Mouse (Mus musculus) limb, embryonic 12.5 days (tissue): ENCODE data around the gene Dcaf5. TPM values are rescaled to one million over a fixed set of nuclear protein-coding genes. Genes with fewer than 3 reads are reported as not detected.
"Not testable (repeated sequence)": the region's sequence is repeated elsewhere in the genome, so short reads cannot be mapped to it uniquely, and the experiment has no call there.

Source experiments
- ATAC-seq: fragments of 200-750 bp; cut with Nextera tagmentation; 2 replicates; pipeline ENCODE4 v1.8.0; 2017; ENCODE audit warnings: low read depth, moderate TSS enrichment; ENCODE audit not compliant: insufficient number of reproducible peaks, insufficient read depth, low FRiP score, low TSS enrichment
- H3K27ac ChIP-seq: fragments of 300-500 bp; sonication (generic); 2 replicates; pipeline ENCODE4 v1.5.1; 2016; ENCODE audit warnings: mild to moderate bottlenecking, moderate library complexity
- H3K27me3 ChIP-seq: fragments of 300-500 bp; sonication (generic); 2 replicates; pipeline ENCODE4 v1.6.1; 2016; ENCODE audit warnings: mild to moderate bottlenecking, moderate library complexity
- H3K36me3 ChIP-seq: fragments of 300-500 bp; sonication (generic); 2 replicates; pipeline ENCODE4 v1.6.1; 2016; ENCODE audit warnings: mild to moderate bottlenecking, moderate library complexity
- H3K4me1 ChIP-seq: fragments of 300-500 bp; sonication (generic); replicated peaks from 2 replicates; pipeline ENCODE4 v1.6.1; 2016
- H3K4me2 ChIP-seq: fragments of 300-500 bp; sonication (generic); 2 replicates; pipeline ENCODE4 v1.6.1; 2016; ENCODE audit warnings: mild to moderate bottlenecking, moderate library complexity
- H3K4me3 ChIP-seq: fragments of 300-500 bp; sonication (generic); replicated peaks from 2 replicates; pipeline ENCODE4 v1.5.1; 2016; ENCODE audit warnings: mild to moderate bottlenecking
- H3K9ac ChIP-seq: fragments of 300-500 bp; sonication (generic); replicated peaks from 2 replicates; pipeline ENCODE4 v1.6.1; 2016; ENCODE audit warnings: mild to moderate bottlenecking, moderate library complexity
- H3K9me3 ChIP-seq: fragments of 300-500 bp; sonication (generic); 2 replicates; pipeline ENCODE4 v1.6.1; 2016; ENCODE audit warnings: mild to moderate bottlenecking, moderate library complexity
- WGBS: fragments of 180-500 bp; shearing (Covaris S2); methylation state at CpG from one replicate; pipeline ENCODE4 v1.1.7; 2016; 5-methylcytosine and 5-hydroxymethylcytosine counted together
- polyA plus RNA-seq: library from polyadenylated mRNA; unstranded; fragments of >200 nt; fragmentation: Nextera tagmentation; extraction: Ambion mirVana; gene quantifications from 2 replicates; pipeline ENCODE4 v1.2.1, GENCODE M21; 2016

Gene Dcaf5
- 18.3 and 19.0 TPM in 2 replicates for polyA plus RNA-seq

GRCm38 (mm10) chr12:80436336-80436976 is at the start of gene Dcaf5:
Gene Dcaf5, minus strand, starts transcription at chr12:80436601.
- ATAC-seq = peak; percentile 64
- 1% methylated on average over 75 of the region's 79 CpGs for WGBS
- H3K9ac ChIP-seq = peak within 1 kb of the TSS; percentile 90
- H3K4me2 ChIP-seq = peak within 1 kb of the TSS; percentile 79
- no peaks in the 10 kb centered on the region for H3K27me3 ChIP-seq
- H3K4me1 ChIP-seq = peaks cover 20% of the 10 kb centered on the region
- H3K36me3 ChIP-seq = peaks cover 15% of the 10 kb centered on the region
- no peaks in the 10 kb centered on the region for H3K9me3 ChIP-seq
- H3K4me3 ChIP-seq = peak within 1 kb of the TSS; percentile 90
- peak within 1 kb of the TSS; percentile 97 for H3K27ac ChIP-seq

- Histone ChIP-seq H3K4me1 (no peaks in the 10 kb centered on the region), H3K9me3 (no peaks in the 10 kb centered on the region), H3K27ac (no peak overlapping the region), H3K9ac (no peak overlapping the region), H3K27me3 (no peaks in the 10 kb centered on the region), H3K4me3 (no peak overlapping the region), H3K4me2 (no peak overlapping the region), H3K36me3 (peaks cover 72% of the 10 kb centered on the region)
- ATAC-seq = no peak
- WGBS = 82% methylated on average over 3 of the region's 3 CpGs
Measured at GRCm38 (mm10) chr12:80483397-80483796, 47.0 kb upstream of the Dcaf5 start.

- H3K9me3 ChIP-seq = no peaks in the 10 kb centered on the region
- H3K9ac ChIP-seq = no peak overlapping the region
- no peak overlapping the region for H3K27ac ChIP-seq
- H3K4me1 ChIP-seq = no peaks in the 10 kb centered on the region
- H3K36me3 ChIP-seq = peaks cover 48% of the 10 kb centered on the region
- H3K27me3 ChIP-seq = no peaks in the 10 kb centered on the region
- 75% methylated on average over 3 of the region's 3 CpGs for WGBS
- no peak overlapping the region for H3K4me2 ChIP-seq
- ATAC-seq = no peak
- H3K4me3 ChIP-seq = no peak overlapping the region
Measured at GRCm38 (mm10) chr12:80479986-80480385, 43.6 kb upstream of the Dcaf5 start.

GRCm38 (mm10) chr12:80473731-80474130 is 37.3 kb upstream of the Dcaf5 start:
- peaks cover 6% of the 10 kb centered on the region; the same call in 1 of the 2 replicates for H3K36me3 ChIP-seq
- no peak overlapping the region for H3K9ac ChIP-seq
- WGBS = 84% methylated on average over 3 of the region's 3 CpGs
- no peaks in the 10 kb centered on the region for H3K27me3 ChIP-seq
- no peak overlapping the region for H3K4me3 ChIP-seq
- no peak for ATAC-seq
- no peaks in the 10 kb centered on the region for H3K4me1 ChIP-seq
- H3K9me3 ChIP-seq = no peaks in the 10 kb centered on the region
- H3K27ac ChIP-seq = no peak overlapping the region
- H3K4me2 ChIP-seq = no peak overlapping the region

- Histone ChIP-seq H3K4me2 (no peak overlapping the region), H3K27ac (no peak overlapping the region), H3K4me3 (no peak overlapping the region), H3K4me1 (no peaks in the 10 kb centered on the region), H3K9ac (no peak overlapping the region), H3K36me3 (peaks cover 5% of the 10 kb centered on the region; the same call in 1 of the 2 replicates), H3K27me3 (no peaks in the 10 kb centered on the region), H3K9me3 (no peaks in the 10 kb centered on the region)
- 77% methylated on average over 4 of the region's 4 CpGs for WGBS
- ATAC-seq = no peak
Measured at GRCm38 (mm10) chr12:80471926-80472325, 35.5 kb upstream of the Dcaf5 start.

GRCm38 (mm10) chr12:80470206-80470605 is 33.8 kb upstream of the Dcaf5 start:
- WGBS = 91% methylated on average over 2 of the region's 2 CpGs
- H3K36me3 ChIP-seq = no peaks in the 10 kb centered on the region
- no peak overlapping the region for H3K9ac ChIP-seq
- H3K4me3 ChIP-seq = no peak overlapping the region
- ATAC-seq = no peak
- no peak overlapping the region for H3K27ac ChIP-seq
- H3K4me1 ChIP-seq = no peaks in the 10 kb centered on the region
- H3K27me3 ChIP-seq = no peaks in the 10 kb centered on the region
- H3K9me3 ChIP-seq = no peaks in the 10 kb centered on the region
- H3K4me2 ChIP-seq = no peak overlapping the region

- Histone ChIP-seq H3K4me2 (peak overlapping the region; percentile 75), H3K9me3 (no peaks in the 10 kb centered on the region), H3K4me3 (peak overlapping the region; percentile 82), H3K9ac (peak overlapping the region; percentile 76), H3K36me3 (no peaks in the 10 kb centered on the region), H3K4me1 (0 out of 2 replicates have a peak, but pooled peaks cover 7% of the 10 kb centered on the region), H3K27ac (peak overlapping the region; percentile 87), H3K27me3 (no peaks in the 10 kb centered on the region)
- ATAC-seq = no peak
- 9% methylated on average over 17 of the region's 17 CpGs for WGBS
Measured at GRCm38 (mm10) chr12:80463666-80464269, 27.4 kb upstream of the Dcaf5 start.

GRCm38 (mm10) chr12:80462942-80463651 is 26.7 kb upstream of the Dcaf5 start, which contains the start of gene Exd2:
Gene Exd2, plus strand, starts transcription at chr12:80463095.
- peak; percentile 93 for ATAC-seq
- H3K9me3 ChIP-seq = no peaks in the 10 kb centered on the region
- H3K9ac ChIP-seq = peak within 1 kb of the TSS; percentile 76
- H3K27ac ChIP-seq = peak within 1 kb of the TSS; percentile 87
- WGBS = under 1% methylated on average over 45 of the region's 45 CpGs
- no peaks in the 10 kb centered on the region for H3K36me3 ChIP-seq
- peak within 1 kb of the TSS; percentile 82 for H3K4me3 ChIP-seq
- H3K4me1 ChIP-seq = 0 out of 2 replicates have a peak, but pooled peaks cover 7% of the 10 kb centered on the region
- H3K27me3 ChIP-seq = no peaks in the 10 kb centered on the region
- peak within 1 kb of the TSS; percentile 75 for H3K4me2 ChIP-seq

- not testable (repeated sequence) for H3K9me3 ChIP-seq, H3K27me3 ChIP-seq, H3K36me3 ChIP-seq, H3K9ac ChIP-seq, H3K4me1 ChIP-seq, ATAC-seq
- Histone ChIP-seq H3K27ac (peak overlapping the region; percentile 87; the same call in 1 of the 2 replicates), H3K4me3 (peak overlapping the region; percentile 82), H3K4me2 (peak overlapping the region; percentile 75)
- 12% methylated on average over 10 of the region's 10 CpGs for WGBS
Measured at GRCm38 (mm10) chr12:80462292-80462896, 26.0 kb upstream of the Dcaf5 start.

GRCm38 (mm10) chr12:80458033-80458432 is 21.6 kb upstream of the Dcaf5 start:
- Histone ChIP-seq H3K4me3 (no peak overlapping the region), H3K9me3 (no peaks in the 10 kb centered on the region), H3K27ac (no peak overlapping the region), H3K27me3 (no peaks in the 10 kb centered on the region), H3K4me1 (no peaks in the 10 kb centered on the region), H3K36me3 (no peaks in the 10 kb centered on the region), H3K4me2 (no peak overlapping the region), H3K9ac (no peak overlapping the region)
- WGBS = 82% methylated on average over 5 of the region's 5 CpGs
- no peak for ATAC-seq

- H3K27me3 ChIP-seq = no peaks in the 10 kb centered on the region
- 89% methylated on average over 1 of the region's 1 CpGs for whole genome bisulfite sequencing
- H3K36me3 ChIP-seq = no peaks in the 10 kb centered on the region
- H3K27ac ChIP-seq = no peak overlapping the region
- no peaks in the 10 kb centered on the region for H3K4me1 ChIP-seq
- no peak overlapping the region for H3K9ac ChIP-seq
- no peaks in the 10 kb centered on the region for H3K9me3 ChIP-seq
- H3K4me3 ChIP-seq = no peak overlapping the region
- ATAC-seq = no peak
- H3K4me2 ChIP-seq = no peak overlapping the region
Measured at GRCm38 (mm10) chr12:80453506-80453905, 17.1 kb upstream of the Dcaf5 start.
